Mouse (Mus musculus): ENCODE measurements around the gene Gprc5d. TPM values are rescaled to one million over a fixed set of nuclear protein-coding genes. Genes with fewer than 3 reads are reported as not detected.

The Gprc5d gene
- not detected in 2 replicates for polyA plus RNA-seq (2014; fragmentation: Nextera tagmentation; extraction: Ambion mirVana)

- Histone ChIP-seq H3K4me3 (ENCODE audit: control insufficient read depth in 1 of 2, insufficient read depth in 1 of 2, low read depth in 1 of 2, low read length in 2 of 2) (no peak within 1 kb of the TSS), H3K27me3 (ENCODE audit: control insufficient read depth, insufficient read depth, low read length) (no peaks in the 10 kb centered on the region), H3K4me2 (ENCODE audit: low read length) (no peak within 1 kb of the TSS), H3K9me3 (ENCODE audit: control insufficient read depth, low read length) (no peaks in the 10 kb centered on the region), H3K27ac (replicated peaks in 1 of 2; ENCODE audit: control insufficient read depth in 1 of 2, insufficient read depth in 1 of 2, low read depth in 2 of 2, low read length in 2 of 2) (no peak within 1 kb of the TSS), H3K4me1 (ENCODE audit: control insufficient read depth in 2 of 2, insufficient read depth in 2 of 2, low read length in 2 of 2) (no peaks in the 10 kb centered on the region), H3K36me3 (ENCODE audit: control insufficient read depth, insufficient read depth, low read length) (no peaks in the 10 kb centered on the region), H3K9ac (ENCODE audit: low read length) (no peak within 1 kb of the TSS)
- no peak for ATAC-seq (ENCODE audit: insufficient number of reproducible peaks, insufficient read depth, low FRiP score, low read depth)
- 74% methylated on average over 5 of the region's 5 CpGs for WGBS
Observed at GRCm38 (mm10) chr6:135118183-135118582, at the start of gene Gprc5d. TSS of gene Gprc5d (minus strand) at chr6:135118283.

GRCm38 (mm10) chr6:135166712-135167111 is 48.6 kb upstream of the Gprc5d start:
- H3K4me3 ChIP-seq (ENCODE audit: control insufficient read depth in 1 of 2, insufficient read depth in 1 of 2, low read depth in 1 of 2, low read length in 2 of 2): no peak overlapping the region
- no peaks in the 10 kb centered on the region for H3K9me3 ChIP-seq (ENCODE audit: control insufficient read depth, low read length)
- no peak overlapping the region for H3K9ac ChIP-seq (ENCODE audit: low read length)
- ATAC-seq (ENCODE audit: insufficient number of reproducible peaks, insufficient read depth, low FRiP score, low read depth): no peak
- H3K27me3 ChIP-seq (ENCODE audit: control insufficient read depth, insufficient read depth, low read length): no peaks in the 10 kb centered on the region
- peak overlapping the region; percentile 88 for H3K4me2 ChIP-seq (ENCODE audit: low read length)
- H3K27ac ChIP-seq (replicated peaks in 1 of 2; ENCODE audit: control insufficient read depth in 1 of 2, insufficient read depth in 1 of 2, low read depth in 2 of 2, low read length in 2 of 2): no peak overlapping the region
- peaks cover 0 to 12% of the 10 kb centered on the region in 2 experiments; a peak in 3 of 4 replicates for H3K4me1 ChIP-seq (ENCODE audit: control insufficient read depth in 2 of 2, insufficient read depth in 2 of 2, low read length in 2 of 2)
- WGBS: 57% methylated on average over 5 of the region's 5 CpGs
- H3K36me3 ChIP-seq (ENCODE audit: control insufficient read depth, insufficient read depth, low read length): no peaks in the 10 kb centered on the region

GRCm38 (mm10) chr6:135166262-135166661 is 48.2 kb upstream of the Gprc5d start:
- no peak for ATAC-seq (ENCODE audit: insufficient number of reproducible peaks, insufficient read depth, low FRiP score, low read depth)
- peaks cover 0 to 12% of the 10 kb centered on the region in 2 experiments; a peak in 3 of 4 replicates for H3K4me1 ChIP-seq (ENCODE audit: control insufficient read depth in 2 of 2, insufficient read depth in 2 of 2, low read length in 2 of 2)
- no peak overlapping the region for H3K4me3 ChIP-seq (ENCODE audit: control insufficient read depth in 1 of 2, insufficient read depth in 1 of 2, low read depth in 1 of 2, low read length in 2 of 2)
- no peaks in the 10 kb centered on the region for H3K36me3 ChIP-seq (ENCODE audit: control insufficient read depth, insufficient read depth, low read length)
- no peaks in the 10 kb centered on the region for H3K27me3 ChIP-seq (ENCODE audit: control insufficient read depth, insufficient read depth, low read length)
- 88% methylated on average over 3 of the region's 3 CpGs for WGBS
- no peak overlapping the region for H3K9ac ChIP-seq (ENCODE audit: low read length)
- no peaks in the 10 kb centered on the region for H3K9me3 ChIP-seq (ENCODE audit: control insufficient read depth, low read length)
- H3K27ac ChIP-seq (replicated peaks in 1 of 2; ENCODE audit: control insufficient read depth in 1 of 2, insufficient read depth in 1 of 2, low read depth in 2 of 2, low read length in 2 of 2): no peak overlapping the region
- no peak overlapping the region for H3K4me2 ChIP-seq (ENCODE audit: low read length)

- 70% methylated on average over 2 of the region's 2 CpGs for WGBS
- H3K9me3 ChIP-seq (ENCODE audit: control insufficient read depth, low read length): no peaks in the 10 kb centered on the region
- H3K27ac ChIP-seq (replicated peaks in 1 of 2; ENCODE audit: control insufficient read depth in 1 of 2, insufficient read depth in 1 of 2, low read depth in 2 of 2, low read length in 2 of 2): no peak overlapping the region
- H3K27me3 ChIP-seq (ENCODE audit: control insufficient read depth, insufficient read depth, low read length): no peaks in the 10 kb centered on the region
- H3K9ac ChIP-seq (ENCODE audit: low read length): no peak overlapping the region
- no peak overlapping the region for H3K4me3 ChIP-seq (ENCODE audit: control insufficient read depth in 1 of 2, insufficient read depth in 1 of 2, low read depth in 1 of 2, low read length in 2 of 2)
- no peak for ATAC-seq (ENCODE audit: insufficient number of reproducible peaks, insufficient read depth, low FRiP score, low read depth)
- H3K4me1 ChIP-seq (ENCODE audit: control insufficient read depth in 2 of 2, insufficient read depth in 2 of 2, low read length in 2 of 2): peaks cover 0 to 12% of the 10 kb centered on the region in 2 experiments; a peak in 3 of 4 replicates
- no peak overlapping the region for H3K4me2 ChIP-seq (ENCODE audit: low read length)
- H3K36me3 ChIP-seq (ENCODE audit: control insufficient read depth, insufficient read depth, low read length): no peaks in the 10 kb centered on the region
Observed at GRCm38 (mm10) chr6:135165706-135166105, 47.6 kb upstream of the Gprc5d start.

GRCm38 (mm10) chr6:135165191-135165590 is 47.1 kb upstream of the Gprc5d start:
- no peak overlapping the region for H3K27ac ChIP-seq (replicated peaks in 1 of 2; ENCODE audit: control insufficient read depth in 1 of 2, insufficient read depth in 1 of 2, low read depth in 2 of 2, low read length in 2 of 2)
- H3K9ac ChIP-seq (ENCODE audit: low read length): no peak overlapping the region
- H3K4me2 ChIP-seq (ENCODE audit: low read length): no peak overlapping the region
- H3K36me3 ChIP-seq (ENCODE audit: control insufficient read depth, insufficient read depth, low read length): no peaks in the 10 kb centered on the region
- 88% methylated on average over 3 of the region's 3 CpGs for WGBS
- H3K4me1 ChIP-seq (ENCODE audit: control insufficient read depth in 2 of 2, insufficient read depth in 2 of 2, low read length in 2 of 2): peaks cover 0 to 12% of the 10 kb centered on the region in 2 experiments; a peak in 3 of 4 replicates
- H3K27me3 ChIP-seq (ENCODE audit: control insufficient read depth, insufficient read depth, low read length): no peaks in the 10 kb centered on the region
- H3K9me3 ChIP-seq (ENCODE audit: control insufficient read depth, low read length): no peaks in the 10 kb centered on the region
- no peak overlapping the region for H3K4me3 ChIP-seq (ENCODE audit: control insufficient read depth in 1 of 2, insufficient read depth in 1 of 2, low read depth in 1 of 2, low read length in 2 of 2)
- ATAC-seq (ENCODE audit: insufficient number of reproducible peaks, insufficient read depth, low FRiP score, low read depth): no peak

- H3K36me3 ChIP-seq (ENCODE audit: control insufficient read depth, insufficient read depth, low read length): no peaks in the 10 kb centered on the region
- peaks cover 0 to 10% of the 10 kb centered on the region in 2 experiments; a peak in 3 of 4 replicates for H3K4me1 ChIP-seq (ENCODE audit: control insufficient read depth in 2 of 2, insufficient read depth in 2 of 2, low read length in 2 of 2)
- H3K4me3 ChIP-seq (ENCODE audit: control insufficient read depth in 1 of 2, insufficient read depth in 1 of 2, low read depth in 1 of 2, low read length in 2 of 2): no peak overlapping the region
- no peaks in the 10 kb centered on the region for H3K27me3 ChIP-seq (ENCODE audit: control insufficient read depth, insufficient read depth, low read length)
- ATAC-seq (ENCODE audit: insufficient number of reproducible peaks, insufficient read depth, low FRiP score, low read depth): no peak
- no peak overlapping the region for H3K4me2 ChIP-seq (ENCODE audit: low read length)
- H3K9ac ChIP-seq (ENCODE audit: low read length): no peak overlapping the region
- H3K27ac ChIP-seq (replicated peaks in 1 of 2; ENCODE audit: control insufficient read depth in 1 of 2, insufficient read depth in 1 of 2, low read depth in 2 of 2, low read length in 2 of 2): peak overlapping the region in 1 of 2 experiments; percentile 19; a peak in 1 of 4 replicates
- H3K9me3 ChIP-seq (ENCODE audit: control insufficient read depth, low read length): no peaks in the 10 kb centered on the region
- 46% methylated on average over 4 of the region's 4 CpGs for whole genome bisulfite sequencing
Observed at GRCm38 (mm10) chr6:135162861-135163260, 44.8 kb upstream of the Gprc5d start.

GRCm38 (mm10) chr6:135162311-135162710 is 44.2 kb upstream of the Gprc5d start:
- Histone ChIP-seq H3K4me2 (ENCODE audit: low read length) (no peak overlapping the region), H3K4me3 (ENCODE audit: control insufficient read depth in 1 of 2, insufficient read depth in 1 of 2, low read depth in 1 of 2, low read length in 2 of 2) (no peak overlapping the region), H3K36me3 (ENCODE audit: control insufficient read depth, insufficient read depth, low read length) (no peaks in the 10 kb centered on the region), H3K27ac (replicated peaks in 1 of 2; ENCODE audit: control insufficient read depth in 1 of 2, insufficient read depth in 1 of 2, low read depth in 2 of 2, low read length in 2 of 2) (no peak overlapping the region), H3K27me3 (ENCODE audit: control insufficient read depth, insufficient read depth, low read length) (no peaks in the 10 kb centered on the region), H3K9me3 (ENCODE audit: control insufficient read depth, low read length) (no peaks in the 10 kb centered on the region), H3K4me1 (ENCODE audit: control insufficient read depth in 2 of 2, insufficient read depth in 2 of 2, low read length in 2 of 2) (peaks cover 0 to 12% of the 10 kb centered on the region in 2 experiments; a peak in 3 of 4 replicates), H3K9ac (ENCODE audit: low read length) (no peak overlapping the region)
- ATAC-seq (ENCODE audit: insufficient number of reproducible peaks, insufficient read depth, low FRiP score, low read depth): no peak
- WGBS: 82% methylated on average over 3 of the region's 3 CpGs

GRCm38 (mm10) chr6:135161356-135161755 is 43.3 kb upstream of the Gprc5d start:
- H3K9ac ChIP-seq (ENCODE audit: low read length): no peak overlapping the region
- no peak overlapping the region for H3K27ac ChIP-seq (replicated peaks in 1 of 2; ENCODE audit: control insufficient read depth in 1 of 2, insufficient read depth in 1 of 2, low read depth in 2 of 2, low read length in 2 of 2)
- H3K9me3 ChIP-seq (ENCODE audit: control insufficient read depth, low read length): no peaks in the 10 kb centered on the region
- H3K27me3 ChIP-seq (ENCODE audit: control insufficient read depth, insufficient read depth, low read length): no peaks in the 10 kb centered on the region
- no peak overlapping the region for H3K4me2 ChIP-seq (ENCODE audit: low read length)
- no peaks in the 10 kb centered on the region for H3K36me3 ChIP-seq (ENCODE audit: control insufficient read depth, insufficient read depth, low read length)
- ATAC-seq (ENCODE audit: insufficient number of reproducible peaks, insufficient read depth, low FRiP score, low read depth): no peak
- H3K4me1 ChIP-seq (ENCODE audit: control insufficient read depth in 2 of 2, insufficient read depth in 2 of 2, low read length in 2 of 2): peaks cover 5 to 14% of the 10 kb centered on the region in 2 experiments; a peak in 2 of 4 replicates
- 56% methylated on average over 4 of the region's 4 CpGs for WGBS
- no peak overlapping the region for H3K4me3 ChIP-seq (ENCODE audit: control insufficient read depth in 1 of 2, insufficient read depth in 1 of 2, low read depth in 1 of 2, low read length in 2 of 2)

All from heart, embryonic 14.5 days (tissue).